Mouse (Mus musculus) intestine, embryonic 14.5 days (tissue): ENCODE results near the gene Qrfpr. TPM values are rescaled to one million over a fixed set of nuclear protein-coding genes. Genes with fewer than 3 reads are reported as not detected.
A peak's percentile ranks its signal among the peaks of the same experiment; 100 is the strongest.

ENCODE experiments used
- ATAC-seq: fragments of 200-750 bp; cut with Nextera tagmentation; replicated peaks from 2 replicates; pipeline ENCODE4 v1.8.0; 2017; ENCODE audit warnings: low read depth, moderate number of reproducible peaks, moderate TSS enrichment, moderate library complexity; ENCODE audit not compliant: low FRiP score, low TSS enrichment
- DNase-seq: peaks from one replicate; pipeline ENCODE4 v3.0.0-alpha.2; 2018; ENCODE audit warnings: low spot score
- H3K27ac ChIP-seq: fragments of 300-500 bp; sonication (generic); 2 replicates; pipeline ENCODE4 v1.5.1; 2014; ENCODE audit warnings: low read depth, mild to moderate bottlenecking, control low read depth
- H3K27me3 ChIP-seq: fragments of 300-500 bp; sonication (generic); replicated peaks from 2 replicates; pipeline ENCODE4 v1.6.1; 2014; ENCODE audit warnings: low read length, control low read depth; ENCODE audit not compliant: control insufficient read depth, insufficient read depth
- H3K36me3 ChIP-seq: fragments of 300-500 bp; sonication (generic); 2 replicates; pipeline ENCODE4 v1.6.1; 2014; ENCODE audit warnings: low read length, control low read depth; ENCODE audit not compliant: control insufficient read depth, insufficient read depth
- H3K4me1 ChIP-seq: fragments of 300-500 bp; sonication (generic); replicated peaks from 2 replicates; pipeline ENCODE4 v1.6.1; 2014; ENCODE audit warnings: low read length, control low read depth, mixed read lengths; ENCODE audit not compliant: control insufficient read depth, insufficient read depth
- H3K4me2 ChIP-seq: fragments of 300-500 bp; sonication (generic); 2 replicates; pipeline ENCODE4 v1.6.1; 2014; ENCODE audit warnings: low read length
- H3K4me3 ChIP-seq: fragments of 300-500 bp; sonication (generic); 2 replicates; pipeline ENCODE4 v1.5.1; 2014; ENCODE audit warnings: low read depth, low read length, control low read depth, mixed read lengths
- H3K9ac ChIP-seq: fragments of 300-500 bp; sonication (generic); 2 replicates; pipeline ENCODE4 v1.6.1; 2014; ENCODE audit warnings: mild to moderate bottlenecking, low read length
- H3K9me3 ChIP-seq: fragments of 300-500 bp; sonication (generic); 2 replicates; pipeline ENCODE4 v1.6.1; 2016; ENCODE audit warnings: low read length, control low read depth; ENCODE audit not compliant: control insufficient read depth
- WGBS: fragments of 180-500 bp; shearing (Covaris S2); extraction: QIAGEN DNeasy Blood & Tissue Kit; methylation state at CpG from one replicate; pipeline ENCODE4 v1.1.7; 2014; 5-methylcytosine and 5-hydroxymethylcytosine counted together
- polyA plus RNA-seq: library from polyadenylated mRNA; unstranded; fragments of >200 nt; fragmentation: Nextera tagmentation; extraction: Ambion mirVana; gene quantifications from 2 replicates; pipeline ENCODE4 v1.2.1, GENCODE M21; 2014

Gene Qrfpr
- polyA plus RNA-seq = 0.35 TPM in 1 of 2 replicates, not detected in the other

GRCm38 (mm10) chr3:36221743-36222682 is at the start of gene Qrfpr:
Qrfpr (minus strand) TSS chr3:36222313.
- no peaks in the 10 kb centered on the region for H3K36me3 ChIP-seq
- H3K9ac ChIP-seq = no peak within 1 kb of the TSS
- H3K27ac ChIP-seq = no peak within 1 kb of the TSS
- DNase-seq = peak; percentile 57
- no peaks in the 10 kb centered on the region for H3K9me3 ChIP-seq
- 7% methylated on average over 39 of the region's 39 CpGs for WGBS
- no peak for ATAC-seq
- H3K27me3 ChIP-seq = peaks cover 18% of the 10 kb centered on the region
- H3K4me1 ChIP-seq = no peaks in the 10 kb centered on the region
- H3K4me2 ChIP-seq = peak within 1 kb of the TSS; percentile 54
- H3K4me3 ChIP-seq = peak within 1 kb of the TSS; percentile 29

GRCm38 (mm10) chr3:36263873-36264272 is 41.8 kb upstream of the Qrfpr start:
- H3K4me2 ChIP-seq = no peak overlapping the region
- DNase-seq = no peak
- 0 out of 2 replicates have a peak, but pooled peaks cover 2% of the 10 kb centered on the region for H3K9me3 ChIP-seq
- no peaks in the 10 kb centered on the region for H3K36me3 ChIP-seq
- no peaks in the 10 kb centered on the region for H3K4me1 ChIP-seq
- no peak overlapping the region for H3K9ac ChIP-seq
- 87% methylated on average over 11 of the region's 11 CpGs for WGBS
- no peak overlapping the region for H3K27ac ChIP-seq
- no peak for ATAC-seq
- H3K4me3 ChIP-seq = no peak overlapping the region
- H3K27me3 ChIP-seq = no peaks in the 10 kb centered on the region

DNA sequence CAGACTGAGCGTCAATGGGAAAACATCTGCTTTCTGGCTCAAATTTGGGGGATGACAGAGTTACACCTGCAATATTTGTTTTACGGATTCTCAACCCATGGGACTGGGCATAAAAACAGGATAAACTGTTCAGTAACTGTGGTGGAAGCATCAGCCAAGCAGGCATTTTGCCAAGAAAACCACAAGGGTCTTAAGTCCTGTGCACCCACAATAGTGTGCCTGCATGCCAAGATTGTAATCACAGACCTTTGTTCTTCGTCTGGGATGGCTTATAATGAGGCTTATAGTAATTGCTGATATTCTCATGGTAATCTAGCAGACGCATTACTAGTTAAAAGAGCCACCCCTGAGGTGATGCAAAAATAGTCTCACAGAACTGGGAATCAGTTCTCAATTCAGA is 41.2 kb upstream of the Qrfpr start:
- Histone ChIP-seq H3K9ac (no peak overlapping the region), H3K36me3 (no peaks in the 10 kb centered on the region), H3K27me3 (no peaks in the 10 kb centered on the region), H3K4me3 (no peak overlapping the region), H3K27ac (no peak overlapping the region), H3K9me3 (0 out of 2 replicates have a peak, but pooled peaks cover 2% of the 10 kb centered on the region), H3K4me2 (no peak overlapping the region), H3K4me1 (no peaks in the 10 kb centered on the region)
- 77% methylated on average over 4 of the region's 4 CpGs for WGBS
- no peak for ATAC-seq
- DNase-seq = no peak

DNA sequence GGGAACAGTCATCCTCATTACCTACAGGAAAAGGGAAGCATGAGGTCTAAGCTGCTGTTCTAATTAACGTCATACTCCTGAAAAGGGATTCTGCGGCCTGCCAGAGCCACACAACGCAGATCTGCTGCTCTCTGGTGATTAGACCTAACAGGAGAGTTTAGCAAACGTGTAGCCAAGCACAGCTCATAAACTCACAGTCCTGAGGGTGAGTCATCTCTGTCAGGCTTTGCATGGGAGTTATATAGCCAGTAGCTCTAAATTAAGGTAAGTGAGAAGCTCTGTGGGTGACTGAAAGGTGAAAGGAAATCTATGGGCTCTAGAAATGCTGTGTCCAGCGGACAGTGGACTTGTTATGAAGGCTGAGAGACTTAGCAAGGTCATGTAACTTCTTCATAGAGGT is 28.5 kb upstream of the Qrfpr start:
- no peak for ATAC-seq

DNA sequence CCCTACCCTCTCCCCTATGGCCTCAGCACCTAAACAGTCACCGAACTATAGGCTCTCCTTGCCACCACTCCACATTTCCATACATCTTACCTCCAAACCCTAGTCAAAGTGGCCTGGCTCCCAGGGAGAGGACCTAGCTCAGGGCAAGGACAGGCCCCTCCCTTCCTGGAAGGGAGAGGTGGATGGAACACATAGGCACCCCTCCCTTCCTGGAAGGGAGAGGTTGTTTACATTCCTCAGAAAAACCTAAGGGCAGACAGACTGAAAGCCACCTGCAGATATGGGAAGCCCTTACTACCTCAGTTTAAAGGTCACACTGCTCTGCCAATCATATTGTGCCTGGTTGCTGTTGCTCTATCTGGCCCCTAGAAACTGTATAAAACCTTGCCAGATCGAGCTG is 26.3 kb upstream of the Qrfpr start:
- Histone ChIP-seq H3K36me3 (no peaks in the 10 kb centered on the region), H3K4me3 (no peak overlapping the region), H3K4me1 (no peaks in the 10 kb centered on the region), H3K9me3 (no peaks in the 10 kb centered on the region), H3K9ac (no peak overlapping the region), H3K27me3 (no peaks in the 10 kb centered on the region), H3K4me2 (no peak overlapping the region), H3K27ac (no peak overlapping the region)
- 74% methylated on average over 2 of the region's 2 CpGs for WGBS
- ATAC-seq (no peak), DNase-seq (no peak)

More for the DNA sequence above, 28.5 kb upstream of the Qrfpr start:
- Histone ChIP-seq H3K9me3 (no peaks in the 10 kb centered on the region), H3K4me1 (no peaks in the 10 kb centered on the region), H3K9ac (no peak overlapping the region), H3K27ac (no peak overlapping the region), H3K4me3 (no peak overlapping the region), H3K4me2 (no peak overlapping the region), H3K36me3 (no peaks in the 10 kb centered on the region), H3K27me3 (no peaks in the 10 kb centered on the region)
- WGBS = 60% methylated on average over 5 of the region's 5 CpGs
- no peak for DNase-seq

DNA sequence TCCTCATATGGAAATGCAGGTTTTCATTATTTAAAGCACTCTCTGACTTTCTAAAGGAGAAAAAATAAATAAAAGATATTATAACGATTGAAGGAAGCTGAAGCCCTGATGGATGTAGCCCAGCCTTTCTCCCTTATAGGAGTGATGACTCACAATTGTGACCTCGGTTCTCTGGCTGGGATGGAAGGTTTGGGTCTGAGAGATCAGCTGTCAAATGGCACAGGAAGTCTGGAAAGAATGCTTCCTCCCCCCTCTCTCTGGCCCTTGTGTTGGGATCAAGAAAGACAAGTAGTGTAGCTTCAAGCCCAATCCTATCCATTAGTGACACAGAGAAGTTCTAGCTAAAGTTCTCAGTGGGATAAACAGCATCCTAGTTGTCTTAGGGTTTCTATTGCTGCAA is 7.8 kb upstream of the Qrfpr start:
- H3K4me2 ChIP-seq = no peak overlapping the region
- no peaks in the 10 kb centered on the region for H3K4me1 ChIP-seq
- H3K36me3 ChIP-seq = no peaks in the 10 kb centered on the region
- H3K9me3 ChIP-seq = no peaks in the 10 kb centered on the region
- ATAC-seq = no peak
- no peak overlapping the region for H3K9ac ChIP-seq
- H3K27ac ChIP-seq = no peak overlapping the region
- WGBS = 60% methylated on average over 2 of the region's 2 CpGs
- DNase-seq = no peak
- H3K27me3 ChIP-seq = no peaks in the 10 kb centered on the region
- no peak overlapping the region for H3K4me3 ChIP-seq

DNA sequence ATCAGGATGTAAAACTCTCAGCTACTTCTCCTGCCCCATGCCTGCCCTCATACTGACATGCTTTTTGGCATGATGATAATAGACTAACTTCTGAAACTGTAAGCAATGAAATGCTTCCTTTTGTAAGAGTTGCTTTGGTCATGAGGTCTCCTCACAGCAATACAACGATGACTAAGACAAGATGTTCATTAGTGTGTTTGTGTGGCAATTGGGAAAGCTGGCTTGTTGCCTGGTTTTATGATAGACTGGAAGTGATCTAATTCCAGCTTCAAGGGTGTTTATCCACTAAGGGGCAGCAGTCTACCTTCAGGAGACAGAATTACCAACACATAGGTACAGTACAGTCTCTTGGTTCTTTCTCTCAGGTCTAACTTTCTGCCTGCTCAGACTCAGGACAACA is 5.1 kb upstream of the Qrfpr start:
- Histone ChIP-seq H3K9me3 (no peaks in the 10 kb centered on the region), H3K9ac (no peak overlapping the region), H3K4me2 (no peak overlapping the region), H3K27ac (no peak overlapping the region), H3K4me3 (no peak overlapping the region), H3K4me1 (no peaks in the 10 kb centered on the region), H3K36me3 (no peaks in the 10 kb centered on the region), H3K27me3 (peaks cover 5% of the 10 kb centered on the region; the same call in 1 of the 2 replicates)
- WGBS = 97% methylated on average over 1 of the region's 1 CpGs
- ATAC-seq (no peak), DNase-seq (no peak)

GRCm38 (mm10) chr3:36223361-36223760 is 1.2 kb upstream of the Qrfpr start:
- no peaks in the 10 kb centered on the region for H3K9me3 ChIP-seq
- WGBS = 29% methylated on average over 2 of the region's 2 CpGs

DNA sequence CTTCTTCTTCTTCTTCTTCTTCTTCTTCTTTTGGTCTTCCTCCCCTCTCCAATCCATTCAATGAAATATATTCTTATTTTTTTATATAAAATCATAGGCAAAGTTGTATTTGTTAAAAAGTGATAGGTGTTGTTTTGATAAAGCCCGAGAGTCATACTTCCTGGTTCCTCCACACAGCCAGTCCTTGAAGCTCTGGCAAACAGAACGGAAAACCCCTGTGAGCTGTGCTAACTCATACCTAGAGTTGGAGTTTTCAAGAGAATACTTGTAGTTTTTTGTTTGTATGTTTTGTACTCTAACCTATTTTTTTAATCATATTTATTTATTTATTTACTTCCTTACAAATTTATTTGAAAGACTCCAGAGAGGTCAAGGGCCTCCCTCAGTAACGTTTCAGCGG is 9.4 kb downstream of the Qrfpr start:
- Histone ChIP-seq H3K36me3 (no peaks in the 10 kb centered on the region), H3K4me1 (no peaks in the 10 kb centered on the region), H3K4me2 (no peak overlapping the region), H3K4me3 (no peak overlapping the region), H3K27me3 (no peaks in the 10 kb centered on the region), H3K9ac (no peak overlapping the region), H3K9me3 (no peaks in the 10 kb centered on the region), H3K27ac (no peak overlapping the region)
- WGBS = 73% methylated on average over 4 of the region's 4 CpGs
- ATAC-seq (no peak), DNase-seq (no peak)

More at GRCm38 (mm10) chr3:36223361-36223760, 1.2 kb upstream of the Qrfpr start:
- peaks cover 18% of the 10 kb centered on the region for H3K27me3 ChIP-seq
- DNase-seq = no peak
- no peak overlapping the region for H3K4me2 ChIP-seq
- H3K27ac ChIP-seq = no peak overlapping the region
- H3K4me3 ChIP-seq = no peak overlapping the region
- no peaks in the 10 kb centered on the region for H3K4me1 ChIP-seq
- no peaks in the 10 kb centered on the region for H3K36me3 ChIP-seq
- no peak for ATAC-seq
- no peak overlapping the region for H3K9ac ChIP-seq
